Mouse (Mus musculus): ENCODE data around the gene Srgap3.

GRCm38 (mm10) chr6:112840400-112840799 is 106.7 kb downstream of the Srgap3 start:
- no peak for TF ChIP-seq ZNF384 (IDR thresholded peaks at IDR 0.05; ENCODE audit: low read depth, low read length)
- no peak for TF ChIP-seq ZC3H11A (IDR thresholded peaks at IDR 0.05; ENCODE audit: borderline replicate concordance, low read depth, low read length)
- TF ChIP-seq CHD2 (IDR thresholded peaks at IDR 0.05; ENCODE audit: low read depth, low read length), result no peak
